Mouse (Mus musculus) mature B cell (primary cell): Measurements from ENCODE around the gene Capn9.

ENCODE experiments used
- in situ Hi-C: fragments of 300-500 bp; cut with MboI; formaldehyde crosslinking; loops from 2 replicates; pipeline ENCODE4 v1.14.3; 2019

The Capn9 gene

GRCm38 (mm10) chr8:124635247-124635502 lies 59.3 kb downstream of the Capn9 start:
- in situ Hi-C loops, result no loop called here

GRCm38 (mm10) chr8:124641599-124641998 lies 65.7 kb downstream of the Capn9 start:
- in situ Hi-C loops, result no loop called here

- in situ Hi-C loops, result no loop called here
Observed at GRCm38 (mm10) chr8:124643540-124644339, 67.8 kb downstream of the Capn9 start.

- in situ Hi-C loops, result no loop called here
Observed at GRCm38 (mm10) chr8:124648311-124648710, 72.4 kb downstream of the Capn9 start.

GRCm38 (mm10) chr8:124651776-124652175 lies 75.9 kb downstream of the Capn9 start:
- in situ Hi-C loops, result no loop called here

- in situ Hi-C loops, result no loop called here
Observed at GRCm38 (mm10) chr8:124652546-124652945, 76.6 kb downstream of the Capn9 start.

GRCm38 (mm10) chr8:124653568-124654475 lies 77.9 kb downstream of the Capn9 start:
- in situ Hi-C loops, result no loop called here

- in situ Hi-C loops, result no loop called here
Observed at GRCm38 (mm10) chr8:124657961-124658360, 82.0 kb downstream of the Capn9 start.

GRCm38 (mm10) chr8:124658415-124658814 lies 82.5 kb downstream of the Capn9 start:
- in situ Hi-C loops, result no loop called here

- in situ Hi-C loops, result no loop called here
Observed at GRCm38 (mm10) chr8:124661781-124662180, 85.9 kb downstream of the Capn9 start.

- in situ Hi-C loops, result no loop called here
Observed at GRCm38 (mm10) chr8:124662446-124663111, 86.7 kb downstream of the Capn9 start.

GRCm38 (mm10) chr8:124663112-124663873 lies 87.4 kb downstream of the Capn9 start, which contains the start of gene 2310022B05Rik:
2310022B05Rik (minus strand) TSS chr8:124663369.
- in situ Hi-C loops, result no loop called here

GRCm38 (mm10) chr8:124663874-124664230 lies 87.9 kb downstream of the Capn9 start:
- in situ Hi-C loops, result no loop called here

GRCm38 (mm10) chr8:124664414-124664813 lies 88.5 kb downstream of the Capn9 start:
- in situ Hi-C loops, result no loop called here
